Mouse (Mus musculus): Measurements from ENCODE around the gene Zfp367. TPM values are rescaled to one million over a fixed set of nuclear protein-coding genes. Genes with fewer than 3 reads are reported as not detected.

Zfp367 gene
- 10 to 100 TPM in 1 of 2 experiments, 1 to 10 TPM in 1; 8.6 to 10.4 TPM for total RNA-seq (2023)

DNA sequence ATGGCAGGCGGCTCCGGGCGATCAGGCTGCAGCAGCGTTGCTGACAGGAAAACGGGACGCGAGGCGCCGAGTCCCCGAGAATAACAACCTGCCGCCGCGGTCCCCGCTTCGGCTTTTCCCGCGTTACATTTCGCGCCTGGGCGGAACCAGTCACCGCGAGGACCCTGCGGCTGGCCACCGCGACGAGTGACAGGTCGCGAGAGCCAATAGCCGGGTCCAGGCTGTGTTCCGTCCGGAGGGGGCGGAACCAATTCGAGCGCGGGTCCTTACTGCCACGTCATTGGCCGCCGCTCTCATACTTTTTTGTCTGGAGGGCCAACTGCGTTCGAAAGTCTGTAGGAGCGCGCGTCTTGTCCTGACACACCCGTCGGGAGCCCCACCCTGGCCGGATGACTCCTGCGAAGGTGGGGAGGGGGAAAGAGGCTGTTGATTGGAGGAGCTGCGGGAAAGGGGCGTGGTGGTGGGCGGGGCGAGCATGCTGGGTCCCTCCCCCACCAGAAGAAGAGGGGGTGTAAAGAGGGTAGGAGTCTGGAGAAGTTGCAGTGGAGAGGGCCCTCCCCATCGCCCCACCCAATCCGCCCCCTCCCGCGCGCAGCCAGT, at the start of gene Zfp367:
Zfp367 (minus strand) TSS at position 120 of the 600 bp plus-strand sequence.

GRCm38 (mm10) chr13:64161548-64161915, 8.5 kb upstream of the Zfp367 start, which contains the start of gene Habp4:
Habp4 (plus strand) TSS chr13:64161824.

DNA sequence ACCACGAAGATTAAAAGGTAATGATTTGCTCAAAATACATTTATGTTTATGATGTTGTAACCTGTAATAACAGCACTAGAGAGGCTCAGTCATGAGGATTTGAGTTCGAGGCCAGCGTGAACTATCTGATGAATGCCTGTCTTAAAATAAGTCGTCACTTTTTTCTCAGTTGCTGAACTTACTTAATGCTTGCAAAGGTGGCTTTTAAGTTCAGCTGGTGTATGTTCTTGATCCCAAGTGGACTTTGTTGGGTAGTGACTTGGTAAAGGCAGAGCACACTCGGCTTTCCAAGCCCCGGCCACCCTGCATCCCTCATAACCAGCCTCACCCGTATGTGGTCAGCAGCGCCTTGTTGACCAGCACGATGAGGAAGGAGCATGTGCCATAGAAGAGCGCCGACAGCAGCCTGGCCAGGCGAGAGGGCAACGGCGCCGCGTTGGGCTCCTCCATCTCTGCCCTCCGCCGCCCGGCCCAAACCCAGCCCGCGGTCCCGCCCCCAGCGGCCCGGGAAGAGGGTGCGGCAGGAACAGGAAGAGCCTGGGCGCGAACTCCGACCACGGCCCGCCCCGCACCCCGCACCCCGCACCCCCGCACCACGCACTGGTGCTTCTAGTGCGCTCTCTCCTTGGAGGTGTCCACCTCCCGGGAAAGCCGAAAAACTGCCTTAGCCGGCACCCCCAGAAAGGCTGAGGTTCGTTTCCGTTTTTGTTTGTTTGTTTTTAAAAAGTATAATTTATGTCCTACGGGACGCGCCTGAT, 24.0 kb downstream of the Zfp367 start, which contains the start of gene Slc35d2:
Slc35d2 (minus strand) TSS at position 511 of the 758 bp plus-strand sequence.

GRCm38 (mm10) chr13:64089130-64089529, 63.9 kb downstream of the Zfp367 start, which contains the start of gene Hsd17b3:
Hsd17b3 (minus strand) TSS chr13:64089230.

Other genes starting within 250 kb of the Zfp367 start
- gene Hsd17b3, start 64.0 kb downstream of the Zfp367 start, total RNA-seq (2023): not detected
- 10 to 100 TPM; 11.7 to 12.1 TPM for gene Slc35d2, start 23.8 kb downstream of the Zfp367 start, total RNA-seq (2023)
- gene Habp4, start 8.6 kb upstream of the Zfp367 start, total RNA-seq (2023): 10 to 100 TPM; 12.6 to 14.2 TPM
- gene Cdc14b, start 122.1 kb upstream of the Zfp367 start, total RNA-seq (2023): 10 to 100 TPM in 1 of 2 experiments, 1 to 10 TPM in 1; 9.6 to 12.8 TPM
- gene Aaed1, start 159.5 kb upstream of the Zfp367 start, total RNA-seq (2023): 10 to 100 TPM; 47.3 to 51.5 TPM
- 100 to 1,000 TPM; 119 to 138 TPM for gene Ctsl, start 217.7 kb upstream of the Zfp367 start, total RNA-seq (2023)